Comparison of ENCODE assay signal across 8 mouse cellular contexts in the genomic region with DNA sequence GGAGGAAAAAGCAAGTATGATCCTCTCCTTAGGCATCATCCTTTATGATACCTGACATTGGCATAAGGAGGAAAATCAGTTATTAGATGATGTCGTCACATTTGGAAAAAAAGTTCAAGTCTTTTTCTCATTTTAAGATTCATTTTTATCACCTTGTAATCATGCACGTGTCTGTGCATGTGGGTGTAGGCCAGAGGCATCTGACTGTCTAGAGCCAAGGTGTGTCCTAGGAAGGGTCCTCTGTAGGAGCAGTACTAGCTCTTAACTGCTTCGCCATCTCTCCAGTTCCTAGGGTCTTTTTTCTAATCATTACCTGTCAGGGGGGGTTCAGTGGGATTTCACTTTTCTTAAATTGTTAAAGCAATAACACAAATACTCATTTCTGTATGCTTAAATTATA. TPM values are rescaled to one million over a fixed set of nuclear protein-coding genes. Genes with fewer than 3 reads are reported as not detected.
A peak's percentile ranks its signal among the peaks of the same experiment; 100 is the strongest.
DNase-seq lines count a peak whose midpoint lies in the region; ATAC-seq lines count a peak whose summit lies in the region.

No protein-coding gene starts in this region.

- H3K4me3 ChIP-seq in heart, embryonic 16.5 days (ENCODE audit: low read length) = peak overlapping the region; percentile 24
- H3K4me3 ChIP-seq in hindbrain, embryonic 15.5 days = peak overlapping the region; percentile 46
- peak overlapping the region; percentile 47 for H3K4me3 ChIP-seq in midbrain, embryonic 16.5 days (ENCODE audit: low read depth, low read length)

- peak overlapping the region; percentile 42 for H3K4me2 ChIP-seq in heart, embryonic 16.5 days (ENCODE audit: low read depth, low read length)
- peak overlapping the region; percentile 52 for H3K4me2 ChIP-seq in hindbrain, embryonic 15.5 days
- peak overlapping the region; percentile 55 for H3K4me2 ChIP-seq in midbrain, embryonic 16.5 days (ENCODE audit: low read length)

- intact Hi-C loops in heart, postnatal 36 days (cut with DNase I) = loop anchor here (10.0 kb wide), 1 partner anchor 693 kb away; no protein-coding TSS in a partner anchor

- H3K9ac ChIP-seq in heart, embryonic 16.5 days (ENCODE audit: low read length) = no peak overlapping the region
- peak overlapping the region; percentile 36; the same call in 1 of the 2 replicates for H3K9ac ChIP-seq in hindbrain, embryonic 15.5 days
- peak overlapping the region; percentile 48; the same call in 1 of the 2 replicates for H3K9ac ChIP-seq in midbrain, embryonic 16.5 days (ENCODE audit: low read depth, low read length)

- ATAC-seq in heart, embryonic 16.5 days (replicated peaks; ENCODE audit: extremely low read depth, insufficient read depth, low FRiP score) = no peak
- ATAC-seq in hindbrain, embryonic 15.5 days (ENCODE audit: low FRiP score, low read depth) = peak; percentile 61
- peak; percentile 74 for ATAC-seq in midbrain, embryonic 16.5 days

- peaks cover 2% of the 10 kb centered on the region; the same call in 1 of the 2 replicates for H3K4me1 ChIP-seq in heart, embryonic 16.5 days (ENCODE audit: control insufficient read depth, insufficient read depth, low read length)
- peaks cover 3% of the 10 kb centered on the region for H3K4me1 ChIP-seq in hindbrain, embryonic 15.5 days (replicated peaks)
- no peaks in the 10 kb centered on the region for H3K4me1 ChIP-seq in midbrain, embryonic 16.5 days (ENCODE audit: control insufficient read depth, insufficient read depth, low read length)

- DNase-seq in heart, postnatal 36 days = no peak
- DNase-seq in cerebellum, postnatal 25 days = peak; percentile 12 to 18
- no peak for DNase-seq in adrenal gland, adult 8-10 months
- no peak for DNase-seq in lung, postnatal 25 days (ENCODE audit: low spot score)
- DNase-seq in spleen, postnatal 36 days (ENCODE audit: low spot score in 2 of 2) = no peak

- WGBS in heart, embryonic 16.5 days = 37% methylated on average over 3 of the region's 3 CpGs
- 38% methylated on average over 3 of the region's 3 CpGs for WGBS in hindbrain, embryonic 15.5 days
- 31% methylated on average over 3 of the region's 3 CpGs for WGBS in midbrain, embryonic 16.5 days

- no peak overlapping the region for H3K27ac ChIP-seq in heart, embryonic 16.5 days (ENCODE audit: low read length)
- H3K27ac ChIP-seq in hindbrain, embryonic 15.5 days (replicated peaks) = peak overlapping the region; percentile 89; the same call in 1 of the 2 replicates
- peak overlapping the region; percentile 68 for H3K27ac ChIP-seq in midbrain, embryonic 16.5 days (ENCODE audit: low read length)

- H3K9me3 ChIP-seq in heart, embryonic 16.5 days (replicated peaks; ENCODE audit: control insufficient read depth, low read length) = no peaks in the 10 kb centered on the region
- H3K9me3 ChIP-seq in hindbrain, embryonic 15.5 days = no peaks in the 10 kb centered on the region
- no peaks in the 10 kb centered on the region for H3K9me3 ChIP-seq in midbrain, embryonic 16.5 days (replicated peaks; ENCODE audit: control insufficient read depth, low read length, poor library complexity, severe bottlenecking)

- no peaks in the 10 kb centered on the region for H3K27me3 ChIP-seq in heart, embryonic 16.5 days (ENCODE audit: control insufficient read depth, insufficient read depth, low read length)
- H3K27me3 ChIP-seq in hindbrain, embryonic 15.5 days = no peaks in the 10 kb centered on the region
- H3K27me3 ChIP-seq in midbrain, embryonic 16.5 days (ENCODE audit: control insufficient read depth, insufficient read depth, low read depth, low read length) = no peaks in the 10 kb centered on the region

- no peaks in the 10 kb centered on the region for H3K36me3 ChIP-seq in heart, embryonic 16.5 days (ENCODE audit: control insufficient read depth, insufficient read depth)
- H3K36me3 ChIP-seq in hindbrain, embryonic 15.5 days = no peaks in the 10 kb centered on the region
- H3K36me3 ChIP-seq in midbrain, embryonic 16.5 days (ENCODE audit: control insufficient read depth, insufficient read depth, low read length) = no peaks in the 10 kb centered on the region

RNA-seq across cellular contexts. Expression of gene Tmem29, which starts 0.8 kb away (rescaled TPM):
- 13.1 and 14.6 TPM in 2 replicates for polyA plus RNA-seq in heart, embryonic 16.5 days (2015; fragmentation: Nextera tagmentation; extraction: Ambion mirVana)
- total RNA-seq in heart, postnatal 36 days (2021) = 1 to 10 TPM; 4.1 to 5.3 TPM
- 68.8 and 76.7 TPM in 2 replicates for polyA plus RNA-seq in hindbrain, embryonic 15.5 days (2015; fragmentation: Nextera tagmentation; extraction: Ambion mirVana)
- polyA plus RNA-seq in midbrain, embryonic 16.5 days (2015; fragmentation: Nextera tagmentation; extraction: Ambion mirVana) = 72.3 and 78.0 TPM in 2 replicates
- 10 to 100 TPM; 21.1 to 29.4 (median 28.0) TPM for total RNA-seq in adrenal gland, adult 8-10 months (2022)

Comparison
In these comparisons a context has a peak if more than half of its experiments do, and no peak if none do; other contexts are left out.
1. DNase-seq: peak in cerebellum, postnatal 25 days (2 of 2); none in heart, postnatal 36 days (0 of 2), adrenal gland, adult 8-10 months (single experiment), lung, postnatal 25 days (single experiment) and spleen, postnatal 36 days (0 of 2).
2. Peak in every context shown above with its lines, with median percentiles within 50 percentile points of each other: H3K4me2 ChIP-seq and H3K4me3 ChIP-seq.